Mouse (Mus musculus) bone marrow macrophage, adult 2 months (primary cell): ENCODE measurements at regions not wholly inside any gene's neighbourhood (a gene's known extent, or its start where the extent isn't known, plus 50 kb on each side); places are given as distances from the start of the nearest gene placed in this dataset.

Source experiments
- CTCF ChIP-seq: IDR thresholded peaks from 2 replicates; pipeline ENCODE4 v1.5.1; 2012; ENCODE audit warnings: low read depth, mild to moderate bottlenecking, low read length, moderate library complexity
- POLR2A ChIP-seq: IDR thresholded peaks from 2 replicates; pipeline ENCODE4 v1.6.1; 2012; ENCODE audit warnings: mild to moderate bottlenecking, low read depth, low read length, borderline replicate concordance

GRCm38 (mm10) chr10:56979601-56980000 is 506.6 kb upstream of the Hsf2 start:
- TF ChIP-seq CTCF = no peak
- TF ChIP-seq POLR2A = no peak
